Mouse (Mus musculus) right cerebral cortex, adult 2 months (tissue): ENCODE measurements at regions not wholly inside any gene's neighbourhood (a gene's known extent, or its start where the extent isn't known, plus 50 kb on each side); places are given as distances from the start of the nearest gene placed in this dataset.

Source experiments
- DNase-seq, 2 experiments: peaks; one replicate each; pipeline ENCODE4 v3.0.0; 2021 to 2022; ENCODE audit warnings: low spot score in 2 of 2

DNA sequence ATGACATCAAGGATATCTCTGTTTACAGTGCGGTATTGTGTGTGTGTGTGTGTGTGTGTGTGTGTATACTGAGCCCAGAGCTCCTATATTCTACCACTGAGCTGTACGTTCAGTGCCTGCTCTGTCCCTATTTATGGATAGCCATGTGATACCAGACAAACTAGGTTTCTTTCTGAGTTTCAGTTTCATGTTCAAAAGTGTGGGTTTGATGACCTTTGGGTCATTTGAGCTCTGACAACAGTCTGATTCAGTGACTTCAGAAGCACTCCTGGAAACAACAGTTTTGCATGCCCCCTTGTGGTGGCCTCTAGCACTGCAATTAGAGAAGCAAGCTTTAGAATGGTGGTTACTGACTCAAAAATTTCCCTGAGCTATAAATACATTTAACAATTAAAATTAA, 50.9 kb upstream of the Tent2 start:
- peak; percentile 80 to 85 for DNase-seq

DNA sequence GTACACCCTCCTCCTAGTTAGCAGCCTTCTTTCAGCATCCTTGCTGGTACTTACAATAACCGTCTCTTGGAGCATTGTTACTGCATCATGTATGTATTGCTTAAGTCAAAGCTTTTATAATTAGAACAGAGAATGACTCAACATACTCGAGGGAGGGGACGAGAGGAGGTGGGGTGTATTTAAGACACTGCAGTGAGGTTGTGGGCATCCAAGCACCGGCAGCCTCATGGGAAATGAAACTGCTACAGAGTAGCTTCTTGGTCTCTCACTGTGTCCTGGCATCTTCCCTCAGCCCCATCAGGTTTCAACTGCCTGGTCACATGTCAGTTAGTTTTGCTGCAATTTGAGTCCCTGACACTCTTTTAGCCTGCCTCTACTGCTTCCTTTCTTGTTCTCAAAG, 50.7 kb upstream of the Homer1 start:
- DNase-seq, result peak; percentile 48 to 51
